Mouse (Mus musculus) urinary bladder, postnatal 14 days (tissue): ENCODE measurements at regions not wholly inside any gene's neighbourhood (a gene's known extent, or its start where the extent isn't known, plus 50 kb on each side); places are given as distances from the start of the nearest gene placed in this dataset.
A peak's percentile ranks its signal among the peaks of the same experiment; 100 is the strongest.
"Not testable (repeated sequence)": the region's sequence is repeated elsewhere in the genome, so short reads cannot be mapped to it uniquely, and the experiment has no call there.

Experiments used
- DNase-seq: peaks from one replicate; pipeline ENCODE4 v3.0.0; 2021; ENCODE audit warnings: low spot score

DNA sequence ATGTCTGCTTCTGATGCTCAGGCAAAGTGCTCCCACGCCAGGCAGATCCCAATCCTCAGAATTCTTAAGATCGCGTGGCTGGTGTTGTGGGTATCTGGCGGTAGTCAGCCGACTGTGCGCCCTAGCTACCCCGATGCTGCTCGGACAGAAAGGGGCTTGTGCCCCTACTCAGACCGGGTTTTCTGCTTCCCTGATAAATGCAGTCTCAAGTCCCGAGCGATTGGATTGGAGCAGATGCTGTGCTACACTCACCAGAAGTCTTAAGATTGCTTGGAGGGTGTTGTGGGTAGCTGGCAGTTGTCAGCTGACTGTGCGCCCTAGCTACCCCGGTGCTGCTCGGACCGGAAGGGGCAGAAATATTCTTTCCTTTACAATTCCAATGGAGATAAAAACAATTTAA lies 99.3 kb downstream of the Gm7489 start:
- not testable (repeated sequence) for DNase-seq

DNA sequence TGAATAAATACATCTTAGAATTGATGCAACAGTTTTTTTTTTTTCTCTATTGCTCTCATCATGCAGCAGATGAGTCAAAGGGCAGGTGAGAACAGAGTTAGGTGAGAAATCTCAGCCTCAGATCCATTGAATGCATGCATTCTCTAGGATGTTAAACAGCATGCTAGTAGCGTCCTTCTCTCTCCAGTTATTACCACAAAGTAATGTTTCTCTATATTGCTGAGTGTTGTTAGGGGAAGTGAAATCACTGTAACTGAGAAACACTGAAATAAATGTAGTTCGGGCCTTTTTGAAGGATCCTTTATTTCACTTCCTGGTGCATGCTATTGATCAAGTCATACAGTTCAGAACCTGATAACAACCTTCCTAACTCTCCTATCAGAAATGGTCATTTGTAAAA lies 105.2 kb downstream of the Gm7489 start:
- DNase-seq, result no peak

DNA sequence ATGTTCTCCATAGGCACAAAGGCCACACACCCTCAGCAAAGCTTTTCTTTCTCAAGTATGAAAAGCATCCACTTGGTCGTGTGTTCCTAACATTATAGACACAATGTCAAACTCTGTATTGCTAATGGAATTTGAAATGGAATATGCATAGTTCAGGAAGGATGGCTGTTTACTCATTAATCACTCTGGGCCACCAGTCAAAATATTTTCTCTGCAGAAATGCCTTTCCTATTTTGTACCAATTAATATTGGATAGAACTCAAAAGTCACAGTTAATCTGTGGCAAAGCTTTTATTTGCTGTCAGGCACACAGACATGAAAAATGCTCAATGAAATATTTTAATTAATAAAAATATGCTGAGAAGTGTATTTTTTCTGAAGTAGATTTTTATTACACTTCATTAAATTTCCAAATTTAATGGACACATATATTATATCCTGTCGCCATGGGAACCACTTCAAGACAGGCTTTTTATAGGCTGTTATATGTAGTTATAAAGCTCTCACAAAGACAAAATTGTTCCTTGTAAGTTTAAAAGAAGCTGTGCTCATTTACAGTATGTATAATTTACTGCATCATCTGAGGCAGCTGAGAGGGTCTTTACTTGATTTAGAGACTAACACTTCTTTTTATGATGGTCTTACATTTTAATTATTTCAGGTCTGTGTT lies 110.6 kb downstream of the Gm7489 start:
- DNase-seq, result no peak

DNA sequence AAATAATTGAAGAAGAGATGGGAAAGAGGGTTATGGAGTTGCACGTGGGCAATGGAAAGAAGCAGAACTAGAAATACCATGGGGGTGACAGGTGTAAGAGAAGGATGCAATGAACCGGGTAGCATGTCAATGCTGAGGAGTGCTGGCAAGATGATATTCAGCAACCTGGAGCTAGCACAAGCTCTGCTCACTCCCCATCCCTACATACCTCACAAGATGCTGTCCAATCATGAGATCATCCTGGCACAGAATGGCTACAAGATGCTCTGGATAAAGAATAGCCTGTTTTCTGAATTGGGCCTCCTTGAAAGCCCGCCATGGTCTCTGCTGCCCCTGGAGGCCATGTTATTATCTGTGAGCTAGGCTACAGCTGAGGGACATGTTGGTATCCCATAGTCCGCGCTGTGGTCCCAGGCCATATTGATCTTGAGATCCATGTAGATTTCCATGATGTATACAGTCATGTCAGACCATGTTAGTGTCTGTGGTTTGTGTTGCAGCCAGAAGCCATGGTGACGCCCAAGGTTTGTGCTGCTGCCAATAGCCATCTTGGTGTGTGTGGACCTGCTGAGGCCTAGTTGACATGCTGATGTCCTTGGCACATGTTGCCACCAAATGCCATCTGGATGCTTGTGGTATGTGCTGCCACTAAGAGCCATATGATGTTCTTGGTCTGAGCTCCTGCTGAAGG lies 114.0 kb downstream of the Gm7489 start:
- DNase-seq, result no peak

DNA sequence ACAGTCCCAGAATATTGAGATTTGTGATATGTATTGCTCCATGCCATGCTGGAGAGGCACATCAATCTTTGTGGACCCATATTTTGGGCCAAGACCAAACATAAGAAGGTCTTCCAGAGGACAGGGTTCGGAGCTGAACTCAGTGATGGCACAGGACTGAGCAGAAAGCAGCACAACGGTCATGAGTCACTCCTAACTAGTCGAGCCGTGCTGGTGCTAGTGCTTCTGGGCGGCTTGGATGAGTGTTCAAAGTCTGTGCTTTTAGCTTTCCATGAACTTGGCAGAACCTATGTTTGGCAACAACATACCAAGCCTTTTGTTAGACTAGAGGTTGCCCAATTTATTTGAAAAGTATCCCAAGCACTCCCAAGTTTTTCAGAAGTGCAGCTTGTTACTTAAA lies 149.1 kb downstream of the Gm7489 start:
- no peak for DNase-seq

DNA sequence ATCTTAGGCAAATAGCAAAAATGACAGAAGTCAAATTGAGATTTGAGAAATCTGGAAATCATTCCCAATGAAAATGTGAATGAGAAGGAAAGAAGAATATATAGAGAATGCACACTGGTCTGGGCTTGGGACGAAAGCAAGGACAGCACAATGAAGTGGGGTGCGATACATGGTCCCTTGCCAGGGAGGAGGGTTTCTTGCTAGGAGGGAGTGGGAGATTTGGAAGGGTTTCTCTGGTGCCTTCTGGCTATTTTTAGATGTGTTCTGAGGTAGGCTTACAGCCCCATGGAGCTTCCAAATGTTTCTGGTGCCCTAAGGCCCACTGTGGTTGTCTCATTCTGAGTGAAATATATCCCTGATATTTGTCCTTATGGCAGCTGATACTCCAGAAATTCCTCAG lies 166.0 kb downstream of the Gm7489 start:
- DNase-seq, result no peak

DNA sequence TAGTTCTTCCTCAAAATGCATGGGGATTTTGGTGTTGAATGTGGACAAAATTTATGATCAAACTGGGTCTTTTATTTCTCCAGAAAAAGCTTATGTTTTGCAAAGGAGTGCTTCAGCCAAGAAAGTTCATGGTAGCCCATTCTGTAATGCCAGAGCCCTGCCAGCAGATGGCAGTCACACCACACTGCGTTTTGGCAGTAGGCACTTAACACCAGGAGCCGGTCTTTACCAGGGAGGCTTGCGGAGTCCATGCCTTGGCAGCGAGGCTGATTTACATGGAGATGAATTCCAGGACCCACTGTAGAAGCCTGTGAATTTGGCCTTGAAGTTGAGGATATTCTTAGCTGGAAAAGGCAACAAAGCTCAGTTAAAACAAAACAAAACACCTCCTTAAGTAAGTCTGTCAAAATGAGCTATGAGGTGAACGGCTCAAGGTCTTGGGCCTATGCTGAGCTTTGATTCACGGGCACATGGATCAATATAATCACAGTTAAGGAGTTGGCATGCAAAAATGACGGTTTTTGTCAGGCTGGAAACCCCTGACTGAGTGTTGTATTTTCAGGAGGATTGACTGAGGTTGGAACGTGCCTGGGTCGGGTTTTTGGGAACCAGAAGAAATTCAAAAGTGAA lies 185.4 kb downstream of the Gm7489 start:
- DNase-seq, result peak; percentile 65

DNA sequence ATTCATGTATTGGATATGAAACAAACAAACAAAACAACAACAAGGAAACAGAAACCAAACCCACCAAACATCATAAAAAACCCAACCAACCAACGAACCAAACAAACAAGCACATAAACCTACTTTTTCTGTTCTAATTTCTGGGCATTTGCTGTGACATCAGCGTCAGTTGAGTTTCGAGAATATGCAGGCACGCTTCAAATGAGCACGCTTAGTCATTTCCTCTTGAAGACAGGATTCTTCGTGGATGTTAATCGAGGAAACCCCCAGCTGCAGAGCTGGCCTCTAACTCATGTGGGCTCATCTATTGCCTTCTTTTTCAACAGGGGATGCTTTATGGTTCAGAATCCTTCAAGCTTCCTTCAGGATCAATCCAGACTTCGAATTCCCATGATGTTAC lies 187.0 kb downstream of the Gm7489 start:
- no peak for DNase-seq

DNA sequence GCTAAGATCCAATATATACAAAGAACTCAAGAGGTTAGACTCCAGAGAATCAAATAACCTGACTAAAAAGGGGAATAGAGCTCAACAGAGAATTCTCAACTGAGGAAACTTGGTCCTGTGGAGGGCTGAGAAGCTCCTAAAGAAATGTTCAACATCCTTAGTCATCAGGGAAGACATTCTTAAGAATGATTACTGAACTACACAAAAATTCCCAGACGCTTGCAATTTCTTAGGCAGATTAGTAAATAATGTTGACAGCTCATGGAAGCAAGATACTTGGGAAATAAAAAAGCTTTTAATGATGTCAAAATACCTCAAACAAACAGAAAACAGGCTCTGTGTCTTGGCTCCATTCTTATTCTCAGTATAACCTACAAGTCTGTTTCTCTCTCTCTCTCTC lies 206.6 kb downstream of the Gm7489 start:
- DNase-seq, result no peak

DNA sequence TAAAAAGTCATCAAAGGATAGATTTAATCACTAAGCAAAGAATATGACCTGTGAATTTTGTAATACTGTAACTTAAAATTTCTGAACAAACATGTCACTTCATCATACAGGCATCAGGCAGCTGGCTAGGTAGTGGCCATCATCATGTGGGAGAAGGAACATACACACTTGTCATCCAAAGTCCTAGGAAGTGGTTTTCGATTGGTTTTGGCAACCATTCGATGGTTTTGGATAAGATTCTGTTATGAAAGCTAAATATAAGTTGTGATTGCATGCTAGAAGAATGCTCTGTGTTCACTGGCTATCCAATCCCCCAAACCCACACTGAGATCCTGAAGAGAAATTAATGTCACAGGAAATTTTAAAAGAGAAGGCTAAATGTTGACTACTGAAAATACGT lies 207.7 kb downstream of the Gm7489 start:
- DNase-seq, result no peak

DNA sequence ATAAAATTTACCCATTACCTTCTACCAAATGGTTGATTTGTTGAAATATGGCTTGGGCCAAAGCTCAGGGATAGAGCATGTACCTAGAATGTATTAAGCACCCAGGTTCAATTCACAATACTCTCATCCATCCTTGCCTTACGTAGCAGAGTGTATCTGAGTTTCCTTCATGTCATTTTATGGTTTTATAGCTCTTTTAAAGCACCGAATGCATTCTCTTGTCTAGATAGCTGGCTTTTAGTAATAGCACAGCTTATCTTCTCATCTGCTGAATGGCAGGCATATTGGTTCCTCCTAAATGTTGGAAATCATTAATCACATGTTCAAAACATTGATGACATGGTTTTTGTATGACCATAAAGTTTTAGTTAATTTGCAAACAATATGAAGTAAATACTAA lies 212.8 kb downstream of the Gm7489 start:
- DNase-seq, result no peak

DNA sequence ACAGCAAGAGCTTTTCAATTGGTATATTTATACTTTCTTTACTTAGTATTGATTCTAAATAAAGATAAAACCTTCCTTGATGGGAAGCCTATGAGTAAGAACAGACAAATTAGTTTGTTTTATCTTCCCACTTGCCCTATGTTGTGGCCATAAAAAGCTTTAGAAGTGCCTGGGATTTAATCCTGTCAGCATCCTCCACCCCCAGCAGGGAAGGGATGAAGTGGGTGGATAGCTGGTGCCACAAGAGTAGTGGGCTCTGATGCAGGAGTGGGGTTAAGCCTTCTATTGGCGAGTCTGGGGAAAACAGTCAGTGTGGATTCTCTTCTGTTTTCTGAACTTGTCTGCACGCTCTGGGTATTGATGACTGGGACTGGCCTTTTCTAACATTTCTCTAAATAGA lies 227.7 kb downstream of the Gm7489 start:
- no peak for DNase-seq

DNA sequence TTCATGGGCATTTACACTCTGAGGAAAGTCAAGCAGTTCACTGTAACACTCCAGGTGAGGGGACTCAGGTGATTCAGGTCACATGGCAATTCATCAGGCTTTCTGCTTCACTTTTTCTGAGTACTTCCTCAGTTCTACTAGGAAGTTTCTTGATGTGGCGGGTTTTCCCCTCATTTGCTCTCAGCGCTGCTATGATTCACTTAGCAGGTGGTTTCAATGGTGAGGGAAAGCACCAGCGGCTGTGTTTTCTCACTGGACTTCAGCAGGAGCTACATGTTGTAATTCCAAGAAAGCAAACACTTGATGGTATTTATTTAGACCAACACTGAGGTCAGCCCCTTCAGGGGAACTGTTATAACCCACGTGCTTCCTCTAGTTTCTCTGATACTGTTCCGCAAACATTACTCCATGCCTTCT lies 229.4 kb downstream of the Gm7489 start:
- DNase-seq, result no peak

DNA sequence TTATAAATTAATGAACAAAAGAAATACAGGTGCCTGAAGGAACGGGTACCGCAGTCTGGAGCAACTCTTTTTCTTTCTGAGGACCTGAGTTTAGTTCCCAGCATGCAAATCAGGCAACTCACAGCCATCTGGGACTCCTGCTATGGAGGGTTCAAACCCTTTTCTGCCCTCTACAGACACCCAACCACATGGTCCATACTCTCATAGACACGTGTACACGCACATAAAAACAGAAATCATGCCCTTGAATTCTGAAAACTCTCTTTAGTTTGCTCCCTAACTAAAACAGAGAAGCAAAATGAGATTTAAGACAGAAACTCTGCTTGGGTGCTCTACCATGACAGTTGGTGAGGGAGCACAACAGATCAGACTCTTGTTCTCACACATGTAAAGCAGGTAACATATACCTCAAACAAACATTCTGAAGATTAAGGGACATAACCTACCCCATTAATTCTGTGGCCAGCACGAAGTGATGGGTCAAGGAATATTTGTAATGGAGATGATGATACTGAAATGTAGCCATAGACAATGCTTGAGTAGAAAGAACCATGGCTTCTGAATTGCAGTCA lies 233.3 kb downstream of the Gm7489 start:
- DNase-seq, result no peak

DNA sequence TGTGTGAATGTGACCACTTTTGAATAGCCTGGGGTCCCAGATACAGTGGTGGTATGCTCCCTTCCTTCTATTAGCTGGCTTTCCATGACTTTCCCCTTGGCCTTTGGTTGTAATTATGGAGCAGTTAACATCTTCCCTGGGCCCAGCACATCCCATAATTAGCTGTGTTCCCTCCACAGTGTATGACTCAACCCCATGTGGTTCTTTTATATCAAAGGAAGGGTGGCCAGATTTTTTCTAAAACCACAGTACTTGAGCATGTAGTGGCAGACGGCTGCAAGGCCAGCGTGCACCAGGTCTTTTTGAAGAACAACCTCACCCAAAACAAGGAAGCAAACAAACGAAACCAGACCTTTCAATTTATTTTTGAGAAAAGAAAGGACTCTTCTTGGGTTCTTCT lies 235.8 kb downstream of the Gm7489 start:
- DNase-seq, result no peak

DNA sequence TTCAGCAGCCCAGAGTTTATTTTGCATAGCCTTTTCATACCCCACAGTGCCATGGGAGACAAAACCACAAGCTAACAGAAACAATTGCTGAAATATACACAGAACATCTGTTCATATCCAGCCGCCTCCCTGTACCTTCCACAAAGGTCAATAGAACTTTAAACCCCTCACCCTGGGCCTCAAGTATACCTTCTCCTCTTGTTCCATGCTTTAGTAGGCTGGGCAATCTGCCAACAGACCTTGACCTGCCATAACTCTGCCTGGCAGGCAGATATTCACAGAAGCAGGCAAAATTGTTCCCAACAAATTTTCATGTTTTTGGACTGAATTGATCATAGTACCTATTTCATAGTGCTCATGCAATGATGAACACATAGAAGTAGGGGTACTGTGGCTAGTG lies 279.6 kb downstream of the Gm7489 start:
- no peak for DNase-seq

DNA sequence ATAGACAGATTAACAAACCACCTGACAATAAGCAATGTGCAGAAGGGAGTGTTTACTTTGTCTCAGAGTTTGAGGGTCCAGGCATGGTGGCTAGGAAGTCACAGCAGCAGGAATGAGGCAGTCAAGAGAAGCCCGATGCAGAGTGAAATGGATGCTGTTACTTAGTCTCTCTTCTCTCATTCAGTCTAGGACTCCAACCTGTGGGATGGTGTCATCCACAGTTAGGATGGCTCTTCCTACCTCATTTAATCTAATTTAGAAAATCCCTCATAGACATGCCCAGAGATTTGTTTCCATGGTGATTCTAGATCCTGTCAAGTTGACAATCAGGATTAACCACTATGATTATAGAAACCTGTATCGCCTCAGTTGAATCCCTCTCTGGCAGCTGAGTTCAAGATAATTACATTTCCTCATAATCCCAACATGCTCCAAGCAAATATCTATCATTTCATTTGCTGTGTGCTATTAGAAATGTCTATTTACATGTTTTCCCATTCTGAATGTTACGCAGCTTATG lies 283.2 kb downstream of the Gm7489 start:
- DNase-seq, result no peak

DNA sequence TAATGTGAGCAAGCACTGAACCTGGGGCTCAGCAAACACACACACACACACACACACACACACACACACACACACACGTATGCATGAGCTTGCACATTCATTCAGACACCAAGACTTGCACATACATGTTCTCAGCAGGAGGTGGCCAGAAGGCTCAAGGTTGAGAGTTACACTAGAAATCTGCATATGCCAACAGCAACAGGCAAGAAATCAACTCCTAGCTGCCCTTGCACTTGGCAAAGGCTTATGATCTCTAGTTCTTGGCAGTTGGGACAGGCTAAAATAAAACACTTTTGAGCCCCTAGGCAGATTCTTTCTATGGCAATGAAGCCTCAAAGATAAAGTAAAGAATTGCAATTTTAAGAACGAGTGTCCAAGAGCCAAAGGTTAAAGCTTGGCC lies 292.5 kb downstream of the Gm7489 start:
- DNase-seq, result no peak

DNA sequence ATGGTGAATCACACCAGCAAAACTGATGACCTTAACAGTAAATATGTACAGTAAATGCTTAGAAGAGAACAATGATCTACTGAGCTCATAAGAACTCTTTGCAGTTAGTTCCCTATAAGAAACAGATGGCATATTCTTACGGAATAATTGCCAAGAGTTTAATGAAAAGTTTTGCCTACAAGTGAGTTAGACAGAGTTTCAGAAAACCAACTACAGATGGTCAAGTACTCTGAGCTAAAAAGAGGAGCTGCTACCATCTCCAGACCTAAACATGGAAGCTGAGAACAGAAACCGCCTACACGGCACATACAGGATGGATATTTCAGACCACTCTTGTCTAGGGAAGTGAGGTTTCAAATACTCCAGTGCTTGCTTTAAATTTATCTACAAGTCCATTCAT lies 293.1 kb downstream of the Gm7489 start:
- DNase-seq, result no peak
